Mouse (Mus musculus): ENCODE measurements around the gene Hcst. TPM values are rescaled to one million over a fixed set of nuclear protein-coding genes. Genes with fewer than 3 reads are reported as not detected.

Gene Hcst
- polyA plus RNA-seq, 1 experiment from 2014 or later, result 1.6 TPM

DNA sequence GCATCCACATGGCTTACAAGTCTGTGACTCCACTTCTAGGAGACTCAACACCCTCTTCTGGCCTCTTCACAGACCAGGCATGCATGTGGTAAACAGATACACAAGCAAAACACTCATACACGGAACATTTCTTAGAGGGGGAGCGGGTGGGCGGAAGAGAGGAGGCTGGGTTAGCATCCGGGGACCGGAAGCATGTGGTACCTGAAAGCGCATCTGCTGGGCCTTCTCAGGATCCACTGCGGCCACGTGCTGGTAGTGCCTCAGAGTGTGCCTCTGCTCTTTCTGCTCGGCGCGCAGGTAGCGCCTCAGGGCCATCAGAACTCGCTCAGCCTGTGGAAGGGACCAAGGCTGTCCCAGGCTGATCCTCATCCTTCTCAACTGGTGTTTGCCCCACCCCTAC, 20.1 kb upstream of the Hcst start:
- no peak overlapping the region for H3K4me2 ChIP-seq (ENCODE audit: low read length)
- no peak overlapping the region for H3K27ac ChIP-seq (ENCODE audit: low read depth)
- peaks cover 5% of the 10 kb centered on the region; the same call in 1 of the 2 replicates for H3K27me3 ChIP-seq (replicated peaks; ENCODE audit: control insufficient read depth, insufficient read depth, low read length)
- H3K4me1 ChIP-seq (replicated peaks; ENCODE audit: control insufficient read depth, insufficient read depth, low read length), result peaks cover 7% of the 10 kb centered on the region
- H3K9me3 ChIP-seq (ENCODE audit: control insufficient read depth, low read length), result no peaks in the 10 kb centered on the region
- no peak overlapping the region for H3K9ac ChIP-seq (ENCODE audit: low read length)
- H3K36me3 ChIP-seq (ENCODE audit: control insufficient read depth, insufficient read depth, low read length), result no peaks in the 10 kb centered on the region
- H3K4me3 ChIP-seq (ENCODE audit: low read depth, low read length), result no peak overlapping the region
- 78% methylated on average over 13 of the region's 13 CpGs for WGBS
- no peak for DNase-seq (ENCODE audit: low spot score)
- no peak for ATAC-seq (replicated peaks; ENCODE audit: low FRiP score, low TSS enrichment, low read depth)

DNA sequence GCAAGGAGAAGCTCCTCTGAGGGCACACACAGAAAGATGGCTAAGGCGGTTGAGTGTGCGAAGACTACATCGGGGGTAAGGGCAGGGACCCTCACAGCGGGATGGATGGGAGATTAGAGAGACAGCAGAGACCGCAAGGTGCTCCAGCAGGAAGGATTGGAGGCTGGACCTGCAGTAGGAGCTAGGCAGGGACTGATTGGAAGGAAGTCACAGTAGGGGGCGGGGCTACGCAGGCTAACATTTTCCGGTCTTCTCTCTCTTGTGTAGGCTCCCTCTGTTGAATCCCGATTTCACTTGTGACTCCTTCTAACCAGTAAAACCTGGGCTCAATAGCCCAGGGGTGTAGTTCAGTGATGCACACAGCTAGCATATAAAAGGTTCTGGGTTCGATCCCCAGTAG, 17.2 kb upstream of the Hcst start:
- DNase-seq (ENCODE audit: low spot score), result no peak

GRCm38 (mm10) chr7:30435156-30435555, 15.5 kb upstream of the Hcst start:
- 48% methylated on average over 9 of the region's 9 CpGs for WGBS
- H3K4me1 ChIP-seq (replicated peaks; ENCODE audit: control insufficient read depth, insufficient read depth, low read length), result no peaks in the 10 kb centered on the region
- H3K4me3 ChIP-seq (ENCODE audit: low read depth, low read length), result no peak overlapping the region
- ATAC-seq (replicated peaks; ENCODE audit: low FRiP score, low TSS enrichment, low read depth) (no peak), DNase-seq (ENCODE audit: low spot score) (no peak)
- H3K4me2 ChIP-seq (ENCODE audit: low read length), result no peak overlapping the region
- H3K36me3 ChIP-seq (ENCODE audit: control insufficient read depth, insufficient read depth, low read length), result no peaks in the 10 kb centered on the region
- no peak overlapping the region for H3K9ac ChIP-seq (ENCODE audit: low read length)
- H3K9me3 ChIP-seq (ENCODE audit: control insufficient read depth, low read length), result no peaks in the 10 kb centered on the region
- H3K27me3 ChIP-seq (replicated peaks; ENCODE audit: control insufficient read depth, insufficient read depth, low read length), result no peaks in the 10 kb centered on the region
- no peak overlapping the region for H3K27ac ChIP-seq (ENCODE audit: low read depth)

More for the DNA sequence above, 17.2 kb upstream of the Hcst start:
- Histone ChIP-seq H3K4me1 (replicated peaks; ENCODE audit: control insufficient read depth, insufficient read depth, low read length) (no peaks in the 10 kb centered on the region), H3K9me3 (ENCODE audit: control insufficient read depth, low read length) (no peaks in the 10 kb centered on the region), H3K27me3 (replicated peaks; ENCODE audit: control insufficient read depth, insufficient read depth, low read length) (no peaks in the 10 kb centered on the region), H3K27ac (ENCODE audit: low read depth) (no peak overlapping the region), H3K36me3 (ENCODE audit: control insufficient read depth, insufficient read depth, low read length) (no peaks in the 10 kb centered on the region), H3K4me3 (ENCODE audit: low read depth, low read length) (no peak overlapping the region), H3K4me2 (ENCODE audit: low read length) (no peak overlapping the region), H3K9ac (ENCODE audit: low read length) (no peak overlapping the region)
- WGBS, result 24% methylated on average over 10 of the region's 10 CpGs
- no peak for ATAC-seq (replicated peaks; ENCODE audit: low FRiP score, low TSS enrichment, low read depth)

GRCm38 (mm10) chr7:30434701-30435100, 15.0 kb upstream of the Hcst start:
- no peak overlapping the region for H3K4me2 ChIP-seq (ENCODE audit: low read length)
- no peaks in the 10 kb centered on the region for H3K4me1 ChIP-seq (replicated peaks; ENCODE audit: control insufficient read depth, insufficient read depth, low read length)
- no peak overlapping the region for H3K9ac ChIP-seq (ENCODE audit: low read length)
- no peak for DNase-seq (ENCODE audit: low spot score)
- no peaks in the 10 kb centered on the region for H3K36me3 ChIP-seq (ENCODE audit: control insufficient read depth, insufficient read depth, low read length)
- no peaks in the 10 kb centered on the region for H3K27me3 ChIP-seq (replicated peaks; ENCODE audit: control insufficient read depth, insufficient read depth, low read length)
- H3K27ac ChIP-seq (ENCODE audit: low read depth), result no peak overlapping the region
- no peak overlapping the region for H3K4me3 ChIP-seq (ENCODE audit: low read depth, low read length)
- no peak for ATAC-seq (replicated peaks; ENCODE audit: low FRiP score, low TSS enrichment, low read depth)
- WGBS, result 66% methylated on average over 10 of the region's 10 CpGs
- no peaks in the 10 kb centered on the region for H3K9me3 ChIP-seq (ENCODE audit: control insufficient read depth, low read length)

DNA sequence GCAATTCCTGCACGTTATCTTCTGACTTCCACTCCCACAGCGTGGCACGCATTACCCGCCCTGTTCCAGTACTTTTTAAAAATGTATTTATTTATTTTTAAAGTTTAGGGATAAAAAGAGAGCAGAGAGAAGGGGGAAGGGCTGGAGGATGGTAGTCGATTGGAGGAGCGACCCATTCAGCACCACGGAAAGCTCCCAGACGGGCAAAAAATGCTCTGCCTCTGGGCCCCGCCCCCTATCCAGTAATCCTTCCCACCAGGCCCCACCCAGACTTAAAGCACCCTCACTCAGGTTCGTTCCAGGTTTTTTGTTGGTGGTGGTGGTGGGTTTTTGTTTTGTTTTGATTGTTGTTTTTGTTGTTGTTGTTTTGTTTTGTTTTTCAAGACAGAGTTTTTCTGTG, 14.6 kb upstream of the Hcst start:
- under 1% methylated on average over 10 of the region's 10 CpGs for WGBS
- DNase-seq (ENCODE audit: low spot score), result peak; percentile 83

DNA sequence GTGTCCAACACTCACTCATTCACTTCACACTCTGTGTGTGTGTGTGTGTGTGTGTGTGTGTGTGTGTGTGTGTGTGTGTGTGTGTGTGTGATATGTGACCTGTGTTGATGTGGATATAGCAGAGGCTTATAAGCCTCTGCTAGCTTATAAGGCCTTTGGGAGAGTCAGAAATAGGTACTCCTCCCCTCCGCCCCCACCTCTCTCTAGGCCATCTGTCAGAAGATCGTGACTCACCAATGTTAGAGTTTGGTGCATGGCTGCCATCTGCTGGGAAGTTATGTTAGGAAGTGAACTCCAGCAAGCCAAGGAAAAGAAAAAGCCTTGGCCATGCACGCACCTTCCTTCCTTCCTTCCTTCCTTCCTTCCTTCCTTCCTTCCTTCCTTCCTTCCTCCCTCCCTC, 12.1 kb upstream of the Hcst start:
- Histone ChIP-seq H3K9ac (ENCODE audit: low read length) (no peak overlapping the region), H3K36me3 (ENCODE audit: control insufficient read depth, insufficient read depth, low read length) (0 out of 2 replicates have a peak, but pooled peaks cover 16% of the 10 kb centered on the region), H3K27me3 (replicated peaks; ENCODE audit: control insufficient read depth, insufficient read depth, low read length) (no peaks in the 10 kb centered on the region), H3K4me2 (ENCODE audit: low read length) (no peak overlapping the region), H3K9me3 (ENCODE audit: control insufficient read depth, low read length) (no peaks in the 10 kb centered on the region), H3K4me3 (ENCODE audit: low read depth, low read length) (no peak overlapping the region), H3K4me1 (replicated peaks; ENCODE audit: control insufficient read depth, insufficient read depth, low read length) (no peaks in the 10 kb centered on the region), H3K27ac (ENCODE audit: low read depth) (no peak overlapping the region)
- WGBS, result 15% methylated on average over 3 of the region's 3 CpGs
- ATAC-seq (replicated peaks; ENCODE audit: low FRiP score, low TSS enrichment, low read depth) (0 out of 2 replicates have a peak, but pooled peaks have one; percentile 33), DNase-seq (ENCODE audit: low spot score) (peak; percentile 73)

More for the DNA sequence above, 14.6 kb upstream of the Hcst start:
- ATAC-seq (replicated peaks; ENCODE audit: low FRiP score, low TSS enrichment, low read depth), result 0 out of 2 replicates have a peak, but pooled peaks have one; percentile 61
- no peak overlapping the region for H3K4me2 ChIP-seq (ENCODE audit: low read length)
- H3K9ac ChIP-seq (ENCODE audit: low read length), result no peak overlapping the region
- no peaks in the 10 kb centered on the region for H3K36me3 ChIP-seq (ENCODE audit: control insufficient read depth, insufficient read depth, low read length)
- no peaks in the 10 kb centered on the region for H3K9me3 ChIP-seq (ENCODE audit: control insufficient read depth, low read length)
- no peak overlapping the region for H3K4me3 ChIP-seq (ENCODE audit: low read depth, low read length)
- no peak overlapping the region for H3K27ac ChIP-seq (ENCODE audit: low read depth)
- no peaks in the 10 kb centered on the region for H3K4me1 ChIP-seq (replicated peaks; ENCODE audit: control insufficient read depth, insufficient read depth, low read length)
- H3K27me3 ChIP-seq (replicated peaks; ENCODE audit: control insufficient read depth, insufficient read depth, low read length), result no peaks in the 10 kb centered on the region

- 39% methylated on average over 2 of the region's 2 CpGs for WGBS
These were observed 10.5 kb upstream of the Hcst start for GRCm38 (mm10) chr7:30430191-30430590.

DNA sequence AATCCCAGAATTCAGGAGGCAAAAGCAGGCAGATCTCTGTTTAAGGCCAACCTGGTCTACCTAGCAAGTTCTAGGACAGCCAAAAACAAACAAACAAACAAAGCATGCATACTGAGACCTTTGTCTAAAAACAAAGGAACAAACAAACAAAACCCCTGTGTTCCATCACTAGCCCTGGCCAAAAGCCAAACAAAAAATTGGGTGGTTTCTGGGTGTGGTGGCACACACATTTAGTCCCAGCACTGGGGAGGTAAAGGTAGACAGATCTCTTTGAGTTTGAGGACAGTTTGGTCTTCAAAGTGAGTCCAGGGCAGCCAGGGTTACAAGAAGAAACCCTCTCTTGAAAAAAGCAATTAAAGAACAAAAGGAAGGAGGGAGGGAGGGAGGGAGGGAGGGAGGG, 9.7 kb upstream of the Hcst start:
- no peak for ATAC-seq (replicated peaks; ENCODE audit: low FRiP score, low TSS enrichment, low read depth)
- H3K9me3 ChIP-seq (ENCODE audit: control insufficient read depth, low read length), result no peaks in the 10 kb centered on the region
- no peak for DNase-seq (ENCODE audit: low spot score)

More at GRCm38 (mm10) chr7:30430191-30430590, 10.5 kb upstream of the Hcst start:
- Histone ChIP-seq H3K27ac (ENCODE audit: low read depth) (no peak overlapping the region), H3K27me3 (replicated peaks; ENCODE audit: control insufficient read depth, insufficient read depth, low read length) (no peaks in the 10 kb centered on the region), H3K4me3 (ENCODE audit: low read depth, low read length) (no peak overlapping the region), H3K4me1 (replicated peaks; ENCODE audit: control insufficient read depth, insufficient read depth, low read length) (no peaks in the 10 kb centered on the region), H3K4me2 (ENCODE audit: low read length) (no peak overlapping the region), H3K9ac (ENCODE audit: low read length) (no peak overlapping the region), H3K36me3 (ENCODE audit: control insufficient read depth, insufficient read depth, low read length) (peaks cover 19% of the 10 kb centered on the region), H3K9me3 (ENCODE audit: control insufficient read depth, low read length) (no peaks in the 10 kb centered on the region)
- DNase-seq (ENCODE audit: low spot score), result no peak
- no peak for ATAC-seq (replicated peaks; ENCODE audit: low FRiP score, low TSS enrichment, low read depth)

GRCm38 (mm10) chr7:30423071-30423641, 3.5 kb upstream of the Hcst start:
- no peak overlapping the region for H3K27ac ChIP-seq (ENCODE audit: low read depth)
- ATAC-seq (replicated peaks; ENCODE audit: low FRiP score, low TSS enrichment, low read depth) (no peak), DNase-seq (ENCODE audit: low spot score) (no peak)
- WGBS, result 36% methylated on average over 23 of the region's 23 CpGs
- peak overlapping the region; percentile 51 for H3K4me3 ChIP-seq (ENCODE audit: low read depth, low read length)
- H3K4me1 ChIP-seq (replicated peaks; ENCODE audit: control insufficient read depth, insufficient read depth, low read length), result no peaks in the 10 kb centered on the region; the same call in 1 of the 2 replicates
- no peaks in the 10 kb centered on the region for H3K27me3 ChIP-seq (replicated peaks; ENCODE audit: control insufficient read depth, insufficient read depth, low read length)
- H3K9me3 ChIP-seq (ENCODE audit: control insufficient read depth, low read length), result peaks cover 4% of the 10 kb centered on the region; the same call in 1 of the 2 replicates
- peak overlapping the region; percentile 88 for H3K4me2 ChIP-seq (ENCODE audit: low read length)
- H3K36me3 ChIP-seq (ENCODE audit: control insufficient read depth, insufficient read depth, low read length), result peaks cover 27% of the 10 kb centered on the region
- H3K9ac ChIP-seq (ENCODE audit: low read length), result peak overlapping the region; percentile 45

More for the DNA sequence above, 9.7 kb upstream of the Hcst start:
- Histone ChIP-seq H3K9ac (ENCODE audit: low read length) (no peak overlapping the region), H3K4me3 (ENCODE audit: low read depth, low read length) (no peak overlapping the region), H3K27ac (ENCODE audit: low read depth) (no peak overlapping the region), H3K4me2 (ENCODE audit: low read length) (no peak overlapping the region), H3K36me3 (ENCODE audit: control insufficient read depth, insufficient read depth, low read length) (peaks cover 26% of the 10 kb centered on the region), H3K27me3 (replicated peaks; ENCODE audit: control insufficient read depth, insufficient read depth, low read length) (no peaks in the 10 kb centered on the region), H3K4me1 (replicated peaks; ENCODE audit: control insufficient read depth, insufficient read depth, low read length) (no peaks in the 10 kb centered on the region)
